Mouse (Mus musculus): Measurements from ENCODE around the gene Armc8. TPM values are rescaled to one million over a fixed set of nuclear protein-coding genes. Genes with fewer than 3 reads are reported as not detected.

The Armc8 gene
- total and polyA plus RNA-seq, 2 experiments from 2014 or later: 18.5 to 22.5 TPM

- Histone ChIP-seq H3K9me3 (replicated peaks; ENCODE audit: control insufficient read depth, low read length) (no peaks in the 10 kb centered on the region), H3K27ac (ENCODE audit: low read depth) (no peak overlapping the region), H3K4me2 (ENCODE audit: low read depth, low read length) (no peak overlapping the region), H3K4me1 (ENCODE audit: control insufficient read depth, insufficient read depth) (no peaks in the 10 kb centered on the region), H3K4me3 (ENCODE audit: low read depth, low read length) (no peak overlapping the region), H3K27me3 (ENCODE audit: control insufficient read depth, insufficient read depth, low read length) (no peaks in the 10 kb centered on the region), H3K36me3 (replicated peaks; ENCODE audit: control insufficient read depth, insufficient read depth, low read length) (no peaks in the 10 kb centered on the region), H3K9ac (replicated peaks; ENCODE audit: low read depth, low read length) (no peak overlapping the region)
- WGBS: 42% methylated on average over 12 of the region's 12 CpGs
- no peak for DNase-seq (ENCODE audit: low spot score)
- TF ChIP-seq CTCF (IDR thresholded peaks at IDR 0.05; ENCODE audit: low read depth) (peak; percentile 58), EP300 (IDR thresholded peaks at IDR 0.05; ENCODE audit: low read depth) (no peak)
- ATAC-seq (ENCODE audit: insufficient read depth, low read depth): no peak
Measured at GRCm38 (mm10) chr9:99458529-99459208, 110.0 kb downstream of the Armc8 start.

- Histone ChIP-seq H3K4me1 (ENCODE audit: control insufficient read depth, insufficient read depth) (no peaks in the 10 kb centered on the region), H3K27ac (ENCODE audit: low read depth) (no peak overlapping the region), H3K9ac (replicated peaks; ENCODE audit: low read depth, low read length) (no peak overlapping the region), H3K36me3 (replicated peaks; ENCODE audit: control insufficient read depth, insufficient read depth, low read length) (no peaks in the 10 kb centered on the region), H3K9me3 (replicated peaks; ENCODE audit: control insufficient read depth, low read length) (no peaks in the 10 kb centered on the region), H3K27me3 (ENCODE audit: control insufficient read depth, insufficient read depth, low read length) (peaks cover 10% of the 10 kb centered on the region), H3K4me3 (ENCODE audit: low read depth, low read length) (no peak overlapping the region), H3K4me2 (ENCODE audit: low read depth, low read length) (no peak overlapping the region)
- WGBS: 67% methylated on average over 4 of the region's 4 CpGs
- DNase-seq (ENCODE audit: low spot score) (no peak), ATAC-seq (ENCODE audit: insufficient read depth, low read depth) (no peak)
- TF ChIP-seq CTCF (IDR thresholded peaks at IDR 0.05; ENCODE audit: low read depth): no peak
- no peak for TF ChIP-seq EP300 (IDR thresholded peaks at IDR 0.05; ENCODE audit: low read depth)
Measured at GRCm38 (mm10) chr9:99454211-99454610, 114.5 kb downstream of the Armc8 start.

- 8% methylated on average over 14 of the region's 14 CpGs for WGBS
Measured at GRCm38 (mm10) chr9:99451161-99451560, 117.5 kb downstream of the Armc8 start, which contains the start of gene Nme9. Gene Nme9, plus strand, starts transcription at chr9:99451475.

GRCm38 (mm10) chr9:99449886-99450647 lies 118.6 kb downstream of the Armc8 start:
- Histone ChIP-seq H3K4me3 (ENCODE audit: low read depth, low read length) (no peak overlapping the region), H3K4me2 (ENCODE audit: low read depth, low read length) (no peak overlapping the region), H3K9me3 (replicated peaks; ENCODE audit: control insufficient read depth, low read length) (no peaks in the 10 kb centered on the region), H3K9ac (replicated peaks; ENCODE audit: low read depth, low read length) (no peak overlapping the region), H3K4me1 (ENCODE audit: control insufficient read depth, insufficient read depth) (no peaks in the 10 kb centered on the region), H3K27ac (ENCODE audit: low read depth) (no peak overlapping the region), H3K36me3 (replicated peaks; ENCODE audit: control insufficient read depth, insufficient read depth, low read length) (no peaks in the 10 kb centered on the region), H3K27me3 (ENCODE audit: control insufficient read depth, insufficient read depth, low read length) (peaks cover 10% of the 10 kb centered on the region)
- no peak for ATAC-seq (ENCODE audit: insufficient read depth, low read depth)
- 34% methylated on average over 9 of the region's 9 CpGs for WGBS
- TF ChIP-seq CTCF (IDR thresholded peaks at IDR 0.05; ENCODE audit: low read depth) (peak; percentile 68), EP300 (IDR thresholded peaks at IDR 0.05; ENCODE audit: low read depth) (no peak)
- DNase-seq (ENCODE audit: low spot score): peak; percentile 43

More at GRCm38 (mm10) chr9:99451161-99451560, 117.5 kb downstream of the Armc8 start, which contains the start of gene Nme9:
- no peak for TF ChIP-seq EP300 (IDR thresholded peaks at IDR 0.05; ENCODE audit: low read depth)
- TF ChIP-seq CTCF (IDR thresholded peaks at IDR 0.05; ENCODE audit: low read depth): no peak
- no peak within 1 kb of the TSS for H3K27ac ChIP-seq (ENCODE audit: low read depth)
- no peak for DNase-seq (ENCODE audit: low spot score)
- H3K27me3 ChIP-seq (ENCODE audit: control insufficient read depth, insufficient read depth, low read length): peaks cover 10% of the 10 kb centered on the region
- no peak within 1 kb of the TSS for H3K9ac ChIP-seq (replicated peaks; ENCODE audit: low read depth, low read length)
- H3K4me2 ChIP-seq (ENCODE audit: low read depth, low read length): no peak within 1 kb of the TSS
- no peak within 1 kb of the TSS for H3K4me3 ChIP-seq (ENCODE audit: low read depth, low read length)
- H3K36me3 ChIP-seq (replicated peaks; ENCODE audit: control insufficient read depth, insufficient read depth, low read length): no peaks in the 10 kb centered on the region
- no peaks in the 10 kb centered on the region for H3K4me1 ChIP-seq (ENCODE audit: control insufficient read depth, insufficient read depth)
- no peak for ATAC-seq (ENCODE audit: insufficient read depth, low read depth)
- H3K9me3 ChIP-seq (replicated peaks; ENCODE audit: control insufficient read depth, low read length): no peaks in the 10 kb centered on the region

- Histone ChIP-seq H3K36me3 (replicated peaks; ENCODE audit: control insufficient read depth, insufficient read depth, low read length) (no peaks in the 10 kb centered on the region), H3K27me3 (ENCODE audit: control insufficient read depth, insufficient read depth, low read length) (peaks cover 10% of the 10 kb centered on the region), H3K4me2 (ENCODE audit: low read depth, low read length) (no peak overlapping the region), H3K9me3 (replicated peaks; ENCODE audit: control insufficient read depth, low read length) (no peaks in the 10 kb centered on the region), H3K27ac (ENCODE audit: low read depth) (no peak overlapping the region), H3K4me3 (ENCODE audit: low read depth, low read length) (no peak overlapping the region), H3K4me1 (ENCODE audit: control insufficient read depth, insufficient read depth) (no peaks in the 10 kb centered on the region), H3K9ac (replicated peaks; ENCODE audit: low read depth, low read length) (no peak overlapping the region)
- TF ChIP-seq CTCF (IDR thresholded peaks at IDR 0.05; ENCODE audit: low read depth) (no peak), EP300 (IDR thresholded peaks at IDR 0.05; ENCODE audit: low read depth) (no peak)
- no peak for DNase-seq (ENCODE audit: low spot score)
- ATAC-seq (ENCODE audit: insufficient read depth, low read depth): no peak
- WGBS: 69% methylated on average over 3 of the region's 3 CpGs
Measured at GRCm38 (mm10) chr9:99447323-99447722, 121.4 kb downstream of the Armc8 start.

Measured in heart, postnatal 0 days (tissue).